ENCODE assay signal across 8 mouse cellular contexts in the genomic region with DNA sequence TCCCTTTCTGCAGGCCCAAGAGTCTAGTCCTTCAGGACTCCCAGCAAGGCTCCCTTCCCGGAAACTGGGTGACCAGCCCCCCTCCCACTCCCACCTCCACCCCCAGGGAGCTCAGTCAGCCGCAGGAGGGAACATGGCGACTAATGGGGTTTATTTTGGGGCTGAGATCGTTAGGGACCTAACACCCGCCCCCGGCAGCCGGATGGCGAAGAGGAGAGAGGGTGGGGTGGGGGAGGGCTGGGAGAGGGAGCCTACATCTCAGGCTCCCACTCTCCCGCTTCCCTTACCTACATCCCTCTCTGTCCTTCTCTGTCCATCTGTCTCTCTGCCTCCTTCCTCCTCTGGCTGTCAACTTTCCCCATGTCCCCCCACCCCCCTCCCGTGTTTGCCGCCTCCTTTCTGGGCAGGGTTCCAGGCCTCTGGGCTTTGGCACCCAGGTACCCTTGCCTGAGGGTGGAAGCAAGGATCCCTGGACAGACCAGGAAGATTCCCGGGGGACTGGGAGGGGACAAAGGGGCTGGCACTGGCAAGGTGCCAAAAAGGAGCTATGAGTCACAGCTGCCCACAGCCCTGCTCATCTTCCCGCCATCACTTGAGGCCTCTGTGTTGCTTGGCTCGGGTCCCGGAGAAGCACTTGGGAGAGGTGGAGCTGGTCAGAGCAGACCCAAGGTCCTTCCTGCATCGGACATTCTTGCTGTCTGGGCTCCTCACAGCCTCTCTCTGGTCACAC. TPM values are rescaled to one million over a fixed set of nuclear protein-coding genes. Genes with fewer than 3 reads are reported as not detected.
DNase-seq lines count a peak whose midpoint lies in the region; ATAC-seq lines count a peak whose summit lies in the region.
"Had no signal": no experiment of that assay in that cellular context is flagged by ENCODE, and none has a peak within 500 bp of the region (broad histone marks: within the 10 kb centered on the region; RNA-seq: fewer than 3 reads in every experiment).

No protein-coding gene starts in this region.

- no peak overlapping the region for H3K27ac ChIP-seq in midbrain, embryonic 12.5 days (replicated peaks)
- no peak overlapping the region for H3K27ac ChIP-seq in midbrain, embryonic 11.5 days (ENCODE audit: low read depth, low read length)
- 0 out of 2 replicates have a peak overlapping the region, but pooled peaks have one; percentile 18 for H3K27ac ChIP-seq in hindbrain, embryonic 12.5 days

- H3K4me3 ChIP-seq in midbrain, embryonic 12.5 days = no peak overlapping the region
- no peak overlapping the region for H3K4me3 ChIP-seq in midbrain, embryonic 11.5 days (ENCODE audit: low read depth, low read length)
- no peak overlapping the region for H3K4me3 ChIP-seq in hindbrain, embryonic 12.5 days

- DNase-seq in midbrain, embryonic 11.5 days (ENCODE audit: low spot score, missing footprints) = no peak
- DNase-seq in cerebellum, adult 11-12 months = peak; percentile 83
- peak; percentile 77 for DNase-seq in right cerebral cortex, postnatal 14 days
- no peak for DNase-seq in embryo, embryonic 11 days

- H3K4me1 ChIP-seq in midbrain, embryonic 12.5 days = peaks cover 72% of the 10 kb centered on the region
- peaks cover 34% of the 10 kb centered on the region for H3K4me1 ChIP-seq in midbrain, embryonic 11.5 days (ENCODE audit: control insufficient read depth, insufficient read depth, low read length)
- H3K4me1 ChIP-seq in hindbrain, embryonic 12.5 days = peaks cover 65% of the 10 kb centered on the region

- no peak for ATAC-seq in midbrain, embryonic 12.5 days (ENCODE audit: low FRiP score, low read depth)
- ATAC-seq in midbrain, embryonic 11.5 days (ENCODE audit: low FRiP score) = no peak
- ATAC-seq in hindbrain, embryonic 12.5 days (ENCODE audit: low FRiP score) = no peak
- ATAC-seq in granulocyte monocyte progenitor cell, adult 5-6 weeks (replicated peaks; ENCODE audit: poor library complexity, severe bottlenecking) = no peak

- peaks cover 22% of the 10 kb centered on the region for H3K36me3 ChIP-seq in midbrain, embryonic 12.5 days
- H3K36me3 ChIP-seq in midbrain, embryonic 11.5 days (ENCODE audit: control insufficient read depth, insufficient read depth, low read length) = 0 out of 2 replicates have a peak, but pooled peaks cover 4% of the 10 kb centered on the region
- peaks cover 23% of the 10 kb centered on the region for H3K36me3 ChIP-seq in hindbrain, embryonic 12.5 days

- peaks cover 24% of the 10 kb centered on the region for H3K27me3 ChIP-seq in midbrain, embryonic 12.5 days
- H3K27me3 ChIP-seq in midbrain, embryonic 11.5 days (ENCODE audit: control insufficient read depth, insufficient read depth, low read length) = no peaks in the 10 kb centered on the region; the same call in none of the 2 replicates
- H3K27me3 ChIP-seq in hindbrain, embryonic 12.5 days = peaks cover 35% of the 10 kb centered on the region

- H3K9me3 ChIP-seq in midbrain, embryonic 12.5 days = no peaks in the 10 kb centered on the region
- H3K9me3 ChIP-seq in midbrain, embryonic 11.5 days (ENCODE audit: control insufficient read depth, low read length) = no peaks in the 10 kb centered on the region
- H3K9me3 ChIP-seq in hindbrain, embryonic 12.5 days (replicated peaks) = no peaks in the 10 kb centered on the region

- H3K4me2 ChIP-seq in midbrain, embryonic 12.5 days (replicated peaks) = peak overlapping the region; percentile 17; the same call in 1 of the 2 replicates
- no peak overlapping the region for H3K4me2 ChIP-seq in midbrain, embryonic 11.5 days
- H3K4me2 ChIP-seq in hindbrain, embryonic 12.5 days (replicated peaks) = peak overlapping the region; percentile 84

- no peak overlapping the region for H3K9ac ChIP-seq in midbrain, embryonic 12.5 days (replicated peaks)
- no peak overlapping the region for H3K9ac ChIP-seq in midbrain, embryonic 11.5 days (ENCODE audit: low read length)
- H3K9ac ChIP-seq in hindbrain, embryonic 12.5 days = peak overlapping the region; percentile 3; the same call in 1 of the 2 replicates

- WGBS in midbrain, embryonic 12.5 days = 66% methylated on average over 16 of the region's 16 CpGs
- 62% methylated on average over 16 of the region's 16 CpGs for WGBS in midbrain, embryonic 11.5 days
- 43% methylated on average over 16 of the region's 16 CpGs for WGBS in hindbrain, embryonic 12.5 days

RNA-seq across cellular contexts. Expression of a gene that starts 38.7 kb away (rescaled TPM):
- not detected in 2 replicates for polyA plus RNA-seq in midbrain, embryonic 12.5 days (2016; fragmentation: Nextera tagmentation; extraction: Ambion mirVana)
- polyA plus RNA-seq in midbrain, embryonic 11.5 days (2014; fragmentation: Nextera tagmentation; extraction: Ambion mirVana) = not detected in 2 replicates
- not detected in 2 replicates for polyA plus RNA-seq in hindbrain, embryonic 12.5 days (2016; fragmentation: Nextera tagmentation; extraction: Ambion mirVana)
- not detected in 2 replicates for total RNA-seq in granulocyte monocyte progenitor cell, adult 5-6 weeks (2014; fragmentation: Nextera tagmentation)
- total RNA-seq in granulocyte monocyte progenitor cell, adult 5-6 weeks (2017) = not detected in 2 replicates
- polyA plus RNA-seq: intestine, embryonic 14.5 days had no signal

Comparison
In these comparisons a context has a peak if more than half of its experiments do, and no peak if none do; other contexts are left out.
1. DNase-seq: peak in cerebellum, adult 11-12 months (single experiment) and right cerebral cortex, postnatal 14 days (single experiment); none in midbrain, embryonic 11.5 days (single experiment) and embryo, embryonic 11 days (single experiment).